Mouse (Mus musculus) liver, adult 2 months (tissue): ENCODE measurements around the gene Trmt61a. TPM values are rescaled to one million over a fixed set of nuclear protein-coding genes. Genes with fewer than 3 reads are reported as not detected.

Experiments used
- DNase-seq: peaks from one replicate; pipeline ENCODE4 v3.0.0-alpha.2; 2011; ENCODE audit warnings: low read depth, low spot score; ENCODE audit errors: extremely low read depth
- H3K27ac ChIP-seq: fragments of 200-500 bp; replicated peaks from 2 replicates; pipeline ENCODE4 v1.5.1; 2012; ENCODE audit warnings: low read depth, mild to moderate bottlenecking, control low read depth, inconsistent platforms, low read length; ENCODE audit not compliant: insufficient read depth
- H3K27me3 ChIP-seq: fragments of 200-500 bp; 2 replicates; pipeline ENCODE4 v1.6.1; 2012; ENCODE audit warnings: mild to moderate bottlenecking, moderate library complexity, low read length, inconsistent platforms; ENCODE audit not compliant: control insufficient read depth, insufficient read depth
- H3K36me3 ChIP-seq: fragments of 200-500 bp; 2 replicates; pipeline ENCODE4 v1.6.1; 2012; ENCODE audit warnings: low read length, inconsistent platforms; ENCODE audit not compliant: control insufficient read depth, insufficient read depth
- H3K4me1 ChIP-seq: fragments of 200-500 bp; 2 replicates; pipeline ENCODE4 v1.6.1; 2011; ENCODE audit warnings: low read length; ENCODE audit not compliant: control insufficient read depth, insufficient read depth
- H3K4me3 ChIP-seq: fragments of 200-500 bp; 2 replicates; pipeline ENCODE4 v1.5.1; 2011; ENCODE audit warnings: low read depth, mild to moderate bottlenecking, control low read depth, low read length, moderate library complexity; ENCODE audit not compliant: insufficient read depth
- H3K79me2 ChIP-seq: fragments of 200-500 bp; 2 replicates; pipeline ENCODE4 v1.6.1; 2012; ENCODE audit warnings: inconsistent platforms, mild to moderate bottlenecking, low read length, moderate library complexity; ENCODE audit not compliant: control insufficient read depth, insufficient read depth
- H3K9ac ChIP-seq: fragments of 200-500 bp; 2 replicates; pipeline ENCODE4 v1.6.1; 2012; ENCODE audit warnings: low read depth, mild to moderate bottlenecking, control low read depth, inconsistent platforms, low read length
- CTCF ChIP-seq: fragments of 200-500 bp; IDR thresholded peaks from 2 replicates; pipeline ENCODE4 v1.5.1; 2011; ENCODE audit warnings: low read depth, low read length, control low read depth
- POLR2A ChIP-seq: fragments of 200-500 bp; IDR thresholded peaks from 2 replicates; pipeline ENCODE4 v1.6.1; 2011; ENCODE audit warnings: low read length, control low read depth; ENCODE audit not compliant: insufficient read depth; ENCODE audit errors: extremely low read depth
- WGBS: fragments of 180-500 bp; shearing (Covaris S2); methylation state at CpG from one replicate; pipeline ENCODE4 v1.1.7; 2018; 5-methylcytosine and 5-hydroxymethylcytosine counted together
- polyA plus RNA-seq: library from polyadenylated mRNA; depleted of rRNA; stranded (reverse); fragments of >200 nt; gene quantifications from 2 replicates; pipeline ENCODE4 v1.2.3, GENCODE M21; 2012
- total RNA-seq: library from RNA; depleted of rRNA; stranded (reverse); fragments of >200 nt; gene quantifications from 2 replicates; pipeline ENCODE4 v1.2.3, GENCODE M21; 2014

Gene Trmt61a
- total and polyA plus RNA-seq, 2 experiments = 2.3 to 33.1 TPM

DNA sequence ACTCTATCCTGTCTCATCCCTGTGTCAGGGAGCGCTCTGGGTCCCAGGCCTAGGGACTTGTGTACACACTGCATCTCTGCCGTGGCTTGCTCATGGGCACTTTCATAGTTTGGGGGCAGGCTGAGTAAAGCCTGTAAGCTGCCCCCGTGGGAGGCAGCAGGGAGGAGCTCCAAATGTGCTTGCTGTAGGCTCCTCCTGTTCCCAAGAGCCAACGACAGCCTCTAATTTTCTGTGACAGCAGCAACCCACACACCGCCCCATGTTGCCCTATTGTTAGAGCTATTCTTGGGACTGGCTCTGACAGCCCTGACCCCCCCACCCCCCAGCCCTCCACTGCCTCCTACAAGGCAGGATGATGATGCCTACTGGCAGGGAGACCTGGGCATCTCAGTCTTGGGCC lies 4.1 kb downstream of the Trmt61a start:
- peaks cover 7% of the 10 kb centered on the region; the same call in 1 of the 2 replicates for H3K4me1 ChIP-seq
- DNase-seq = no peak
- H3K4me3 ChIP-seq = no peak overlapping the region
- TF ChIP-seq CTCF (no peak), POLR2A (no peak)
- 74% methylated on average over 5 of the region's 5 CpGs for WGBS
- H3K79me2 ChIP-seq = no peaks in the 10 kb centered on the region
- H3K27me3 ChIP-seq = no peaks in the 10 kb centered on the region
- no peaks in the 10 kb centered on the region for H3K36me3 ChIP-seq
- no peak overlapping the region for H3K27ac ChIP-seq
- H3K9ac ChIP-seq = no peak overlapping the region

DNA sequence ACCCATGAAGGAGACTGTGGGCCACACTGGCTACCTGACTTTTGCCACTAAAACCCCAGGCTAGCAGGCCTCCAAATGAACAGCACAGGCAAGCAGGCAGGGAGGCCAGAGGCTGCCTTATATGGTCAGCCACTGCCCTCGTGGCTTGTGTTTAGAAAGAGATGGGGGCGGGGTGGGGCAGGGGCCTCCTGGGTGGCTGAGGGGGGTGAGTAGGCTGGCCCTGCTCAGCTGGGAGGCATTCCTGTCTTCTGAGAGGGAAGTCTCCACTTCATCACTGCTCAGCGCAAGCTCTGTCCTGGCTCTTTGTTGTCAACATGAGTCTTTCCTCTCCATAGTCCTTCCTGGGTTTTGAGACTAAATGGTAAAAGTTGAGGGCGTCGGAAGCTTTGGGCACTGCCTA lies 4.9 kb downstream of the Trmt61a start:
- H3K27ac ChIP-seq = no peak overlapping the region
- H3K4me3 ChIP-seq = no peak overlapping the region
- H3K9ac ChIP-seq = no peak overlapping the region
- no peaks in the 10 kb centered on the region for H3K27me3 ChIP-seq
- no peaks in the 10 kb centered on the region for H3K36me3 ChIP-seq
- TF ChIP-seq CTCF = no peak
- no peak for TF ChIP-seq POLR2A
- H3K4me1 ChIP-seq = peaks cover 7% of the 10 kb centered on the region
- no peak for DNase-seq
- WGBS = 86% methylated on average over 5 of the region's 5 CpGs
- H3K79me2 ChIP-seq = no peaks in the 10 kb centered on the region

DNA sequence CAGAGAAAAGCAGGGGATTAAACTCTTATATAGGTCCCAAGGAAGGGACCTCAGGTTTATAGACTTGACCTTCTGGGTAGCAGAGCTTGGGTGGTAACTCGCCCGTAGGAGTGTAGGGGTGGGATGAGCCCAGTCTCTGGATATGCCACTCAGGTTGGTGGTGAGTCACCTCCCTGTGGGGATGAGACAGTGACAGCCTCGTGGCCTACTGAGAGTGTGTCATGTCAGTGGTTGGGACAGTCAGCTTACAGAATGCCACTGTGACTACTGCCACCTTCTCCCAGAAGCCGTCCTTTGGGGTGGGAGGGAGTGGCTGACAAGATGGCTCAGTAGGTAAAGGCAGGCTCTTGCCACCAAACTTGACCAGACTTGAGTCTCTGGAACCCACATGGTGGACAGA lies 8.5 kb downstream of the Trmt61a start:
- no peak overlapping the region for H3K9ac ChIP-seq
- no peak overlapping the region for H3K4me3 ChIP-seq
- no peaks in the 10 kb centered on the region for H3K36me3 ChIP-seq
- no peak for DNase-seq
- no peaks in the 10 kb centered on the region for H3K79me2 ChIP-seq
- no peak for TF ChIP-seq CTCF
- H3K4me1 ChIP-seq = peaks cover 8% of the 10 kb centered on the region
- no peak overlapping the region for H3K27ac ChIP-seq
- H3K27me3 ChIP-seq = no peaks in the 10 kb centered on the region
- WGBS = 83% methylated on average over 4 of the region's 4 CpGs

DNA sequence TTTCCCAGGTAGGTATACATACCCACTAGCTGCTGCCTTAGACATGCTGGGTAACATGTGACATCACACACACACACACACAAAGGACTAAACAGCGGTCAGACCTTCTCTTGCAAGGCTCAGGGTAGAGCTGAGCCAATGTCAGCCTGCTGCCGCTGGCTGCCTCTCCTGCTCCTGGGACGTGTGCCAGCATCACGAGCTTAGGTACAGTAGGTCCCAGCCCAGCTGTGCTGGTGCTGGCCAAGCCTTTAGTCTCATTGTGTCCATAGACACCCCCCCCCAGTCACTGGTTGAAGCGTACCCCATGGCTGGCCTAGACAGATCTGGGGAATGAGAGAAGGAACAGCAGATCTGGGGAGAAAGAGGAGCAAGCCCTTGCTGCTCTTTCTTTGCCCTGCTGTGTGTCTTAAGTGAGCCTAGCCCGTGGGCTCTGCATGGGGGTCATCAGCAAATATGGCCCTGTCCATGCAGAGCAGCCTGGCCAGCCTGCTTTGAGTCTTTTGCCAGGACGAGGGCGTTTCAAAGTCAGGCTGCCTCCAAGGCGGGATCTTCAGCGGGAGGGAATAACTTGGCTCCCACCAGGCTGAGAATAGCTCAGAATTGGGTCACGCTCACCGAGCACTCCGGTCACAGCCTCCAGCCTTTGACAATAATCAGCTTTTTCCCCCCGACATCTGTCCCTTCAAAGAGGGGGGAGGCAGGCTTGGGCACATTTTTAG lies 9.6 kb downstream of the Trmt61a start:
- no peak for TF ChIP-seq CTCF
- no peak for TF ChIP-seq POLR2A
- no peaks in the 10 kb centered on the region for H3K36me3 ChIP-seq
- H3K27ac ChIP-seq = no peak overlapping the region
- WGBS = 12% methylated on average over 14 of the region's 14 CpGs
- no peaks in the 10 kb centered on the region for H3K79me2 ChIP-seq
- H3K27me3 ChIP-seq = no peaks in the 10 kb centered on the region
- no peak overlapping the region for H3K9ac ChIP-seq
- peak; percentile 77 for DNase-seq
- peaks cover 10% of the 10 kb centered on the region for H3K4me1 ChIP-seq
- H3K4me3 ChIP-seq = no peak overlapping the region

GRCm38 (mm10) chr12:111688069-111688428 lies 10.1 kb downstream of the Trmt61a start:
- no peaks in the 10 kb centered on the region for H3K79me2 ChIP-seq
- WGBS = 40% methylated on average over 2 of the region's 2 CpGs
- peaks cover 10% of the 10 kb centered on the region for H3K4me1 ChIP-seq
- H3K27ac ChIP-seq = no peak overlapping the region
- no peaks in the 10 kb centered on the region for H3K36me3 ChIP-seq
- no peaks in the 10 kb centered on the region for H3K27me3 ChIP-seq
- TF ChIP-seq CTCF = no peak
- no peak for TF ChIP-seq POLR2A
- H3K9ac ChIP-seq = no peak overlapping the region
- H3K4me3 ChIP-seq = no peak overlapping the region
- DNase-seq = no peak

GRCm38 (mm10) chr12:111689426-111689825 lies 11.5 kb downstream of the Trmt61a start:
- no peak for TF ChIP-seq POLR2A
- TF ChIP-seq CTCF = no peak
- H3K27me3 ChIP-seq = no peaks in the 10 kb centered on the region
- H3K79me2 ChIP-seq = no peaks in the 10 kb centered on the region
- H3K4me3 ChIP-seq = no peak overlapping the region
- no peak for DNase-seq
- 23% methylated on average over 11 of the region's 11 CpGs for WGBS
- H3K4me1 ChIP-seq = peaks cover 10% of the 10 kb centered on the region
- no peaks in the 10 kb centered on the region for H3K36me3 ChIP-seq
- no peak overlapping the region for H3K27ac ChIP-seq
- H3K9ac ChIP-seq = no peak overlapping the region
